Mouse (Mus musculus) cerebellum, postnatal 10 days (tissue): ENCODE data around the gene Rasa2.
A peak's percentile ranks its signal among the peaks of the same experiment; 100 is the strongest.
"Not testable (repeated sequence)": the region's sequence is repeated elsewhere in the genome, so short reads cannot be mapped to it uniquely, and the experiment has no call there.

ENCODE experiments used
- DNase-seq, 2 experiments: peaks; one replicate each; pipeline ENCODE4 v3.0.0; 2021; ENCODE audit warnings: mixed read lengths in 2 of 2

Gene Rasa2

GRCm38 (mm10) chr9:96631389-96632072 lies at the start of gene Rasa2:
Gene Rasa2 (minus strand): TSS chr9:96631617.
- DNase-seq, result peak; percentile 92 to 96

DNA sequence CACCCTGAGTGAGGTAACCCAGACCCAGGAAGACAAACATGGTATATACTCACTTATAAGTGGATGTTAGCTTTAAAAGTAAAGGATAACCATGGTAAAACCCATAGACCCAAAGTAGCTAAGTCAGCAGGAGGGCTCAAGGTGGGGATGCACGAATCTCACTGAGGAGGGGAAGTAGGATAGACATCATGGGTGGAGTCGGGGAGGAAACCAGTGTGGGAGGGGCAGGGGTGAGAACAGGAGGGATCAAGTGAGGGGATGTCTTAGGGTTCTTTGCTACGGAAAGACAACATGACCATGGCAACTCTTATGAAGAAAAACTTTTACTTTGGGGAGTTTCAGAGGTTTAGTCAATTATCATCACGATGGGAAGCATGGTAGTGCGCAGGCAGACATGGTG lies 47.2 kb upstream of the Rasa2 start:
- no peak for DNase-seq

DNA sequence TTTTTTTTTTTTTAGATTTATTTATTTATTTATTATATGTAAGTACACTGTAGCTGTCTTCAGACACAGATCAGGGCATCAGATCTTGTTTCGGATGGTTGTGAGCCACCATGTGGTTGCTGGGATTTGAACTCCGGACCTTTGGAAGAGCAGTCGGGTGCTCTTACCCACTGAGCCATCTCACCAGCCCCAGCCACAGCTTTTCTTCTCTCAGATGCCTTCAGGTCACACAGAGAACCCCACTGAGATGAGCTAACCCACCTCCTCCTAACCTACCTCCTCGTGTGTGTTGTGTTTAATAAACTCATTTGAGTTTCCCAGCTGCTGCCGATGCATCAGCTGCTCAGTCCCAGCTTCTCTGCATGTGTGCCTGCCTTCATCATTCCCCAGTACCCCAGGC lies 46.3 kb upstream of the Rasa2 start:
- not testable (repeated sequence) for DNase-seq

DNA sequence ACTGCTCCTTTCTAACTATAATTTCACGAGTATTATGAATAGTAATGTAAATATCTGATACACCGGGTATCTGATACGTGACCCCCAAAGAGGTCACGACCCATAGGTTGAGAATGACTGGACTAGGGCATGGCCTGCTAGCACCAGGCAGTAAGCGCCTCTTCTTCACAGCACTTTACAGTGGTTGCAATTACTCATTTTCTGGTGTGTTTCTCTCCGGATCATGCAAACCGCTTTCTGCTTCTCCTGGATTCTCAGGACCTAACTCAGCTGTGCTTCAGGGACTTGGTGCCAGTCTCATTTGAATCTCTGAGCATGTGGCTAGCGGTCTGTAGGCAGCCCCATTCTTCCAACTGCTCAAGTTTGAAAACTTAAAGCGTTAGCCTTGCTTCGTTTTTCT lies 45.3 kb upstream of the Rasa2 start:
- DNase-seq, result no peak

- no peak for DNase-seq
Observed at GRCm38 (mm10) chr9:96675763-96676640, 44.6 kb upstream of the Rasa2 start.

DNA sequence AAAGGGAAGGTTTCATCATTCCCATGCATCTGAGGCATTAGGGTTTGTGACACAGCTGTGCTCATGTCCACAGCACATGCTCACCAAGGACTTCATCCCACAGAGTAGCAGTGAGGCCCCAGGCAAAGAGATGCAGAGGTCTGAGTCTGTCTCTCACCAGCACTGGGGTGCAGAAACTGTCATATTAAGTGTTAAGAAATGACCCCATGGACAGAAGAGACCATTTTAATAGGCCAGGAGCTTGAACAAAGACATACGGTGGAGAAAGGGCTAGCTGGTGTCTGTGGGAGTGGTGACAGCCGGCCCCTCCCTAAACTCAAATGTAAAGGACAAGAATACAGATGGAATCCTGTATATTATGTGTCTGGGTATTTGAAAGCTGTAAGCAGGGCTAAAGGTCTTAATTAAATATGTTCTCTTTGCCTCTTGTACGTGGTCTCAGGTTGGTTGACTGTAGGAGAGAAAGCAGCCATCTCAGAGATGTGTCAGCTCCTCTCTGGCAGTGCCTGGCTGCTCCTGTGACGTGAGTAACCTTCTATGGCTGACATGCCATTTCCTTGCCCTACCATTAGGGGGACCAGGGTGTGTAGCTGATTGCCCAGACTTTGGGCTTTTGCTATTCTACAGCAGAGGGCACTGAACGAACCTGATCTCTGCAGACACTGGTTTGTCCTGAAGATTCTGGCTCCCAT lies 43.8 kb upstream of the Rasa2 start:
- peak; percentile 77 to 78 for DNase-seq

GRCm38 (mm10) chr9:96674301-96674700 lies 42.9 kb upstream of the Rasa2 start:
- DNase-seq, result no peak

DNA sequence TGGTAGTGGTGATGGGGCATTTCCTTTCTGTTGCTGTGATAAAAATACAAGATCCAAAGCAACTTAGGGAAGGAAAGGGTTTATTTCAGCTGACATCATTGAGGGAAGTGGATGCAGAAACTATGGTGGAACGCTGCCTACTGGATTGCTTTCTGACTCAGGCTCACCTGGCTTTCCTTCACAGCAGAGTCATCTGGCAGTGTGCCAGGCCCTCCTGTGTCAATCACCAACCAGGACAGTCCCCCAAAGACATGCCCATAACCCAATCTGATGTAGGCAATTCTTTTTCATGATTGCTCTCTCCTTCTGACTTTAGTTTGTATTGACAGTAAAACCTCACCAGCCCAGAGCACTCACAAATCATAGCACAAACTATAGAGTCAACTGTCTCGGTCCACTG lies 41.0 kb upstream of the Rasa2 start:
- peak; percentile 27 to 40 for DNase-seq

DNA sequence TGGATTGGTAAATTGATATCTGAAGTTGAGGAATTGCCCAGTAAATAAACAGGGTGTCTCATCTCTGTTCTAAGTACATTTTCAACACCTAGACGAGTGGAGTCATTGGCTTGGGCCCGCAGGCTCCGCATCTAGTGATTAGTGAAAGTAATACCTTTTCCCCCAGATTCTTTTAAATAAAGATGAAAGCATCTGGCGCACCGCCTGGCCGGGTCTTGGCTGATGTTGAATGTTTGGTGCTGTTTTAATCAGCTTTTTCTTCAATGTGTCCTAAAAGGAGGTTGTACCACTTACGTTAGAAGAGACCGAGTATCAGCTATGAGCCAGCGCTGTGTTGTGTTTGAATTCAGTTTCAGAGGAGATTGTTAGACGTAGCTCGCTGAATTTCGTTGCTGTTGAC lies 39.8 kb upstream of the Rasa2 start:
- peak in 1 of 2 experiments; percentile 19 for DNase-seq

- peak; percentile 98 for DNase-seq
Observed at GRCm38 (mm10) chr9:96669877-96670276, 38.5 kb upstream of the Rasa2 start.

- peak; percentile 88 to 89 for DNase-seq
Observed at GRCm38 (mm10) chr9:96668628-96669027, 37.2 kb upstream of the Rasa2 start.

DNA sequence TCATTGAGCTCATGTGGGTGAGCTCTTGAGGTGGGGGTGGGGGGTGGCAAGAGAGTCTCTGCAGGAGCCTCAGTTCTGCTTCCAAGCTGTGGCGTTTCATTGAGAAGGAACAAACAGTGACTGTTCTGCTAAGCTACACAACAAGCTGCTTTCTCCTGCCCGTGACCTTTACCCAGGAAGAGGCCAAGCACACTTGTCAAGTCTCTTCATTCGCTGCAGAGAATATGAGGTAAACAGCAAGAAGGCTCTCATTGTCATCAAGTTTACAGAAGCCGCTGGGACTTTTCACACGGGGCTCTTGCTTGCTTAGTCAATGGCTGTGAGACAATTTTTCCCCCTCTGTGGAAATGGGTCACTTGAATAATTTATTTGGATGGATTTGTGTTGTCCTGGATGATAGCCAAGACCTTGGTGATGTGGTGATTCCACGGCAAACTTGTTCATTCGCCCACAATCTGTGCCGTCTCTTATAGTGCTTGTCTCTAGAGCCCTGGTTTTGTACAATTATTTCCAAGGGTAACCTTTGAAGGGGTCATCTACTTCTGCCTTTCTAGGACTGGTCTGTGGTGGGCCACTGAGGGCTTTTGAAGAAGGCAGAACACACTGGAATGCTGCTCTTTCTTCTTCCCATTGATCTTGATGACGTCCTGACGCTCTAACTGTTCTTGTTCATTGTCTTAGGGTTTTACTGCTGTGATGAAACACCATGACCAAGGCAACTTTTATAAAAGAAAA lies 29.3 kb upstream of the Rasa2 start:
- peak in 1 of 2 experiments; percentile 43 for DNase-seq

GRCm38 (mm10) chr9:96659801-96660200 lies 28.4 kb upstream of the Rasa2 start:
- no peak for DNase-seq

DNA sequence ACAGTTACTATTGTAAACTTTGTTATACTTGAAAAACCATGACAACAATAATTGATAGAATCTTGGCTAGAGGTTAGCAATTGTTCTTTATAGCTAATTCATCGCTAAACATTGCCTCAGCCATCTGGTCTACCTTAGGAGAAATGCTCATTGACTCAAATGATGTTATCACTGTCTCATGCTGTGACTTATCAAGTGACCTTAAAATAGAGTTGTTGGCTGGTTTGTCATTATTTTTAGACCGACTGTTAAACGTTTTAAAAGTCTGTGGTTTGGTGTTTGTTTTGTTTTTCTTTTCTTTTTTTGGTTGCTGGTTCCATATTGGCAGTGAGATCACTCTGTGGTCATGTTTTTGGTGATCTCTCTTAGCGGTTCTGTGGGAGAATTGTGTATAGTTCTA lies 22.1 kb upstream of the Rasa2 start:
- no peak for DNase-seq

DNA sequence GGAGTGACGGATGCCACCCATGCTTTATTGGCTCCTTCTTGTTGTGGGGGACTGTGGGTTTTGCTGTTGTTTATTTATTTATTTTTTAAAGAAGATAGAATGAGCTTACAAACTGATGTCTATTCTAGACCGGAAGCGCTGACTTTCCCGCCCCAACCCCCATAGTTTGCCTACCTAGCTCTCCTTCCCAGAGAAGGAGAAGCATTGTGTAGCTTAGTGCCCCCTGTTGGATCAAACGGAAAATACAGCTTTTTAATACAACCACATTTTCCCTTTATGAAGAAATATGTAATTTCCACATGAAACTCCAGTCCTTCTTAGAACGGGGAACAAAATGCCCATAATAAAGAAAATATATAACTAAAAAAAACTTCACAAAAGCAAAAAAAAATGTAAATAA lies 21.3 kb upstream of the Rasa2 start:
- peak in 1 of 2 experiments; percentile 53 for DNase-seq

DNA sequence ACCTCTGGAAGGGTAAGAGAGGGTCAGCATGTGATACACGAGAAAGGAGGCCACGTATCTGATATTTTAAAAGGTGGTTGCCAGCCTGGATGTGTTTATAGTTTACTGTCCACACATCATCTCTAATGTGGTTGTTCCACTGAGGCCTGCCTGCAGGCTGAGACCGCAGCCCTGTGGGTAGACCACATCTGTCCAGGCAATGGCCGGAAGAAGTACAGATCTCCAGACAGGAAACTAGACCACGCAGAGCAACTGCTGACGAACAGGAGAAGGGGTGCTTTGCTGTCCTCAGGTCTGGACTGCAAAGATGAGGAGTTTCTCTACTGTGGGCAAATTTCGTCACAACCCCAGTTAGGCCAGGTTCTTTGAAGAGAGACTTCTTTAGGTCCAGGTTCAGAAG lies 19.4 kb upstream of the Rasa2 start:
- no peak for DNase-seq

DNA sequence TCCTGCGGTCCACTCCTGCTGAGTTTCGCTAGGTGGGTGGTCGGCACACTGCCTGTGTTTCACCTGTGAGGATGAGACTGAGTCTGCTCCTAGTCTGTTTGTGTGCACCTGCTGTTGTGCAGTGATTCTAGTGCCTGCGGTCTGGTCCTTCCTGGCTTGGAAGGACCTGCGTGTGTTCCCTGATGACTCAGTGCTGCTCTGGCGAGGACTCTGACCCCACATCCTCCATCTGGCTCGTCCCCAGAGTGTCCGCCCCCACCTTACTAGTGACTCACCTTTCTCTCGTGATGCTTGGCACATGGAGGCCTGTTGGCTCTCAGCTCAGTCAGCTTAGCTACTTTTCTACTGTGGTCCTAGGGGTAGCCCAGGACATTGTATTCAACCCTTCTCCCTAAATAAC lies 18.5 kb upstream of the Rasa2 start:
- DNase-seq, result peak; percentile 30 to 32

DNA sequence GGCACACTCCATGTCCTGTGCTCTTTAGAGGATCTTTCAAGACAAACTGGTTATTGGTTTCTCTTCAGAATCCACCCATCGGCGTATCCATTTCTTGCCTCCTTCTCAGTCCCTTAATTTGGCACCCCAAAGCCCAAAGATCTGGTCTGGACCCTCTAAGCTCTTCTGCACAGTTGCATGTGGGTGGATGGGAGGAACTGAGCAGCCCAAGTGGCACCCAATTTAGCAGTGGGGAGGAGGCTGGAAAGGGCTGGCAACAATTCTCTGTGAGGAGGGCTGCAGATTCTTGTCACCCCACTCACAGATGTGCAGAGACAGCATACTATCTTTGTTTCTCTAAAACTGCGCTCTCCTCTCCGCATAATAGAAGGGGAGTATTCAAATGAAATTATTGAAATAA lies 17.9 kb upstream of the Rasa2 start:
- DNase-seq, result no peak

DNA sequence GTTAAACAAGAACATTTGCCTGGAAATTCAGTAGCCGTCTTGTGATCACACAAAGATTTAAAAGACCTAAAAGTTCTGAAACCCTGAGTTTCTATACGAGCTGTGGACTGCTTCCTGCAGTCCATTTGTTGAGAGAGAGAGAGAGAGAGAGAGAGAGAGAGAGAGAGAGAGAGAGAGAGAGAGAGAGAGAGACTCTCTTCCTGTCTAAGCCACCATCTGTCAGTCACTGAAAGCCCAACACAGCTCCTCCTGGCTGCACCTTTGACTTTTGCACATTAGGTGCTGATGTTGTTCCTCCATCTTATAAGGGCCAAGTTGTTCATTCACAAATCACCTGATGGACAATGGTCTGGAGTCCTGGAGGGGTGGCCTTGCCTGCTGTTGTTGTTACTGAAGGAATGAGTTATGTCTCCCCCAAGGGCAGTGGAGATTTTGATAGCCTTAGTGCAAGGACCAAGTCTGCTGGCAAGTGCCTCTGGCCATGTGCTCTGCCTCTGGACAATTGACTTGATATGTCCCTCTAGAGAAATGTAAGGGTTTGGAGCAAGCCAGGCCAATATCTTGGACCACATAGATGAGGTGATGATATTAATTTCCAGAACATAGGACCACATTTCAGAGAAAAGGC lies 15.4 kb upstream of the Rasa2 start:
- no peak for DNase-seq

DNA sequence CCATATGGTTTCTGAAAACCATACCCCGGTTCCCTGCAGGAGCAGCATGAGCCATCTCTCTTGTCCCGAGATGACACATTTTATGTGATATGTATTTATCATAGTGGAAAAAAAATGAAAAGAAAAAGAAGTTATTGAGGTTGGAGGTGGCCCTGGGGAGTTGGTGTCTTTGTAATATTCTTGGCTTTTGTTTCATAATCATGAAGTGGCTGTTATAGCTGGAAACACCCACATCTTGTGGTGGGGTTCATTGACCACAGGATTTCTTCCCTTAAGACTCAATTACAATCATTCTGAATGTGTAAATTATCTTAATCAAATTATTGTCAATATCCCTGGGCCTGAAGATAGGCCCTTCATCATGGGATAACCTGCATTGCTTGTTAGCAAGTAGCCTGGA lies 13.4 kb upstream of the Rasa2 start:
- no peak for DNase-seq

- DNase-seq, result not testable (repeated sequence)
Observed at GRCm38 (mm10) chr9:96644002-96644401, 12.6 kb upstream of the Rasa2 start.

- peak; percentile 63 to 74 for DNase-seq
Observed at GRCm38 (mm10) chr9:96639451-96639850, 8.0 kb upstream of the Rasa2 start.
